In the genomic region with DNA sequence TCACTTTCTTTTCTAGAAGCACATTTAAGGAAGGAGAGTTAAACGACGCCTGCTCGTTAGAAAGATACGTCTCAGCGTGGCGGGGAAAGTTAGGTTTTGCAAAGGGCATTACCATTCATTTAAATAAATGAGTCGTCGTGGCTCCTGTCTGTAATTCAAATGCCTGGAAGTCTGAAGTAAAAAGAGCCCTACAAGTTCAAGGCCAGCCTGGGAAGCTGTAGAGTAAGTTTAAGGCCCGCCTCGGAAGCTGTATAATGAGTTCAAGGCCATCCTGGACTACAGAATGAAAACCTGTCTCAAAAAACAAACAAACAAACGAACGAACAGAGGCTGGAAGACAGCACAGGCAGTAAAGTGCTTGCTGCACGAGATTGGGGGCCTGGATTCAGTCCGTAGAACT, we compare ENCODE assay signal across 20 mouse cellular contexts. TPM values are rescaled to one million over a fixed set of nuclear protein-coding genes. Genes with fewer than 3 reads are reported as not detected.
DNase-seq lines count a peak whose midpoint lies in the region; ATAC-seq lines count a peak whose summit lies in the region.
"Had no signal": no experiment of that assay in that cellular context is flagged by ENCODE, and none has a peak within 500 bp of the region (broad histone marks: within the 10 kb centered on the region; RNA-seq: fewer than 3 reads in every experiment).

No protein-coding gene starts in this region.

- H3K36me3 ChIP-seq in forebrain, embryonic 11.5 days (ENCODE audit: control insufficient read depth, insufficient read depth, low read length) = no peaks in the 10 kb centered on the region
- H3K36me3 ChIP-seq in forebrain, embryonic 10.5 days (replicated peaks) = no peaks in the 10 kb centered on the region
- H3K36me3 ChIP-seq: embryonic facial prominence, embryonic 10.5 days; embryonic facial prominence, embryonic 12.5 days; forebrain, embryonic 15.5 days had no signal

- H3K4me1 ChIP-seq in forebrain, embryonic 11.5 days (replicated peaks; ENCODE audit: control insufficient read depth, insufficient read depth, low read length) = no peaks in the 10 kb centered on the region
- H3K4me1 ChIP-seq in forebrain, embryonic 10.5 days = no peaks in the 10 kb centered on the region
- H3K4me1 ChIP-seq: embryonic facial prominence, embryonic 12.5 days; forebrain, embryonic 13.5 days; forebrain, embryonic 15.5 days had no signal

- H3K9ac ChIP-seq in forebrain, embryonic 11.5 days (ENCODE audit: low read length) = no peak overlapping the region
- H3K9ac ChIP-seq: embryonic facial prominence, embryonic 12.5 days; forebrain, embryonic 13.5 days; forebrain, embryonic 15.5 days; forebrain, postnatal 0 days had no signal

- H3K27me3 ChIP-seq in forebrain, embryonic 11.5 days (ENCODE audit: control insufficient read depth, insufficient read depth, low read length) = no peaks in the 10 kb centered on the region
- H3K27me3 ChIP-seq in forebrain, embryonic 10.5 days (ENCODE audit: poor library complexity, severe bottlenecking) = no peaks in the 10 kb centered on the region
- H3K27me3 ChIP-seq: embryonic facial prominence, embryonic 12.5 days; forebrain, embryonic 15.5 days had no signal

- H3K4me2 ChIP-seq in forebrain, embryonic 11.5 days (ENCODE audit: low read depth, low read length, severe bottlenecking) = no peak overlapping the region
- H3K4me2 ChIP-seq: embryonic facial prominence, embryonic 12.5 days; forebrain, embryonic 13.5 days; forebrain, embryonic 15.5 days had no signal

- peak; percentile 2 for DNase-seq in forebrain, embryonic 11.5 days (ENCODE audit: low spot score)
- no peak for DNase-seq in forebrain, embryonic 10.5 days (ENCODE audit: extremely low spot score, low spot score)
- DNase-seq in ES-CJ7 (ENCODE audit: low read depth, low spot score) (peak; percentile 64), ZHBTc4 (ENCODE audit: low read depth, low spot score) (peak; percentile 38)
- DNase-seq: adrenal gland, adult 2 months; adrenal gland, postnatal 10 days; adrenal gland, postnatal 25 days; B cell, adult 2 months; cerebellum, adult 11 months; cerebellum, adult 18-20 months; cerebellum, adult 8-10 months; cerebellum, adult 9-11 months; cerebellum, postnatal 14 days; forebrain, postnatal 0 days had no signal

- H3K9me3 ChIP-seq in forebrain, embryonic 11.5 days (ENCODE audit: control insufficient read depth, low read length) = no peaks in the 10 kb centered on the region
- no peaks in the 10 kb centered on the region for H3K9me3 ChIP-seq in forebrain, embryonic 10.5 days
- H3K9me3 ChIP-seq: embryonic facial prominence, embryonic 10.5 days; embryonic facial prominence, embryonic 12.5 days; forebrain, embryonic 13.5 days; forebrain, embryonic 15.5 days had no signal

- ATAC-seq in forebrain, embryonic 11.5 days (replicated peaks; ENCODE audit: low FRiP score) = no peak
- ATAC-seq in frontal cortex, adult (ENCODE audit: low TSS enrichment) = no peak
- ATAC-seq: CD4-positive, CD25-positive, alpha-beta regulatory T cell, adult 4 months; forebrain, embryonic 13.5 days; forebrain, embryonic 15.5 days had no signal

- H3K27ac ChIP-seq in forebrain, embryonic 11.5 days (ENCODE audit: low read depth, low read length) = no peak overlapping the region
- no peak overlapping the region for H3K27ac ChIP-seq in forebrain, embryonic 10.5 days
- H3K27ac ChIP-seq: embryonic facial prominence, embryonic 10.5 days; embryonic facial prominence, embryonic 12.5 days; forebrain, embryonic 13.5 days; forebrain, embryonic 15.5 days had no signal

- H3K4me3 ChIP-seq in forebrain, embryonic 11.5 days (ENCODE audit: low read depth, low read length) = no peak overlapping the region
- no peak overlapping the region for H3K4me3 ChIP-seq in forebrain, embryonic 10.5 days
- H3K4me3 ChIP-seq: embryonic facial prominence, embryonic 10.5 days; embryonic facial prominence, embryonic 12.5 days; forebrain, embryonic 13.5 days; forebrain, embryonic 15.5 days had no signal

- 73% methylated on average over 14 of the region's 14 CpGs for WGBS in forebrain, embryonic 11.5 days
- 82% methylated on average over 14 of the region's 14 CpGs for WGBS in forebrain, embryonic 10.5 days

RNA-seq across cellular contexts. Expression of gene Rxrg, which starts 18.9 kb away (rescaled TPM):
- polyA plus RNA-seq in forebrain, embryonic 11.5 days (2014; fragmentation: Nextera tagmentation; extraction: Ambion mirVana) = 2.1 and 2.3 TPM in 2 replicates
- polyA plus RNA-seq in forebrain, embryonic 10.5 days (2016; fragmentation: Nextera tagmentation; extraction: Ambion mirVana) = 1.8 and 2.0 TPM in 2 replicates
- polyA plus RNA-seq: CD4-positive, CD25-positive, alpha-beta regulatory T cell, adult 4 months had no signal
